Mouse (Mus musculus): ENCODE measurements at regions not wholly inside any gene's neighbourhood (a gene's known extent, or its start where the extent isn't known, plus 50 kb on each side); places are given as distances from the start of the nearest gene placed in this dataset.

DNA sequence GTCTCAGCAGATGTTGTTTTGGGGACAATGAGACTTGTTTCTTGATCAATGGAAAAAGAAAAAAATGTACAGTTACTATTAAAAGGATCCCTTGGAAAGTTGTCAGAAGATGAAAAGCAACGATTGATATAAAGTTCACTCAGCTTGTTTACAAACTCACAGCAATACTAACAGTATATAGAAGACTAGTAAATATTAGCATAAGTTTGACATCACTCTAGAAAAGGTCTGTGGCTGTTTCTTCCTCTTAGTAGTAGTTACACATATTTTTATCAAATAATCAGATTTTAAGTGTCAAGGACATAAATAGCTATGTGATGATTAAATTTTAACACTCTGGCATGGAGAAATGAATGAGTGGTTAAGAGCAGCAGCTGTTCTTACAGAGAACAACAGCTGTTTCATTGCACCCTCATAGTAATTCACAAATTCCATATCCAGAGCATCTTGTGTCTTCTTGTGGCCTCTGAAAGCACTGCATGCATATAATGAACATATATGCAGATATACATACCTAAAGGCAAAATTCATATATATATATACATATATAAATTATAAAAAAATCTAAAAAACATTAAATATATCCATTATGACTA is 179.1 kb upstream of the Pcdh10 start:
- DNase-seq: no peak

DNA sequence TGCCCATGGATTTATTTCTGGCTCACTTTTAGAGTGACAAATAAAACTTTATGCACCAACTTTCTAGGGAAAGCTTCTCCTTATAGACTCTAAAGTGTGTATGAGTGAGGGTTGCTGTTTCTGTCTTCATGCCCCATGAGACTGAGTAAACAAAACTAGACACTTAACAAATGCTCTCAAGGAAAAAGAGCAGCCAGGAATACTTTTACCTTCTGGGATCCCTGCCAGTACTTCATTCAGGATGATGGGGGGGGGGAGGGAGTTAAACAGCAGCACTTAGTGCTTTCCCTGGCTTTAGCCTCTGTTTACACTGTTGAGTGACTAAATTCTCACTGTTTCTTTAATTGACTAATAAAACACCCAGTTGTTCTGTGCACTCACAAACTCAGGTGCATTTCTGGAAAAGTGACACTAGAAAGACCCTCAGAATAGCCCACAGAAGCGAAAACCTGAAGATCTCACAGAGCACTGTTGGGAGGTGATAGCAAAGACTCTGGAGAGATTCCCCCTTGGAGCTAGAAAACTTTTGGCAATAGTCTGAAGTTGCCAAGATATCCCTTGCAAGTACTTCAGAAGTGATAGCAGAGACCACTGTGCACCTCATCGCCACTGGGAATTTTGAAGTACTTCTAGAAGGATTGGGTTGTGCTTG is 173.7 kb upstream of the Pcdh10 start:
- DNase-seq: no peak

DNA sequence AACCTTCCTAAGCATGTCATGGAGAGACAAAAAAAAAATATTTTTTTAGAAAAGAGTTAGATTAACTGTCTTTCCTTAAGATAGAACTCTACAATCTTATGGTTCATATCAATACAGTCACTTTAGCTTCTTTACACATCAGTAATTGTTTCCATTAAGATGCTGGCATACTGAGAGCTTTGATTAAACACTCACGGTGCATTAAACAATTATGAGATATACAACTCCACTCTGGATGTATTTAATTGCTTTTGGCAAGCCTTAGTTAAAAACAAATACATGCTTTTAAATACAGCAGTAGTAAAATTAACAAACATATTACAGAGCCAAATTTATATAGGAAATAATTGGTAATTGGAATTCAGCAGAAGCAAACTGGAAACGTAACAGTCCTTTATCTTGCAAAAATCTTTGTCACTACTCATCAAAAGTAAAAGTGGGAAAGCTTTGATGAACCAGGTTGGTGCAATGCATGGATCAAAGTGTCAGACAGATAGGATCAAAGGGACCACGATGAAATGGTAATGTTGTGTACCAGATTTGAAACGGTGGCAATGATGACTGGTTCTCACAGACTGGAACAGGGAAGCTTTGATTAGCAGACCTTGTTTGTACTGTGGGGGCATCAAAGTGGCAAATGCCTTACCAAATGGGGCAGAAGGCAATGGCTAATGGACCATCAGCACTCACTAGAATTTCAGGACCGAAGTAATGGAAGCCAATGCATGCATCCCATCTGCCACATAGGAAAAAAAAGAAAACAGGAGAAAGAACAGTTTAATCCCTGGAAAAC is 146.4 kb upstream of the Pcdh10 start:
- DNase-seq: no peak

DNA sequence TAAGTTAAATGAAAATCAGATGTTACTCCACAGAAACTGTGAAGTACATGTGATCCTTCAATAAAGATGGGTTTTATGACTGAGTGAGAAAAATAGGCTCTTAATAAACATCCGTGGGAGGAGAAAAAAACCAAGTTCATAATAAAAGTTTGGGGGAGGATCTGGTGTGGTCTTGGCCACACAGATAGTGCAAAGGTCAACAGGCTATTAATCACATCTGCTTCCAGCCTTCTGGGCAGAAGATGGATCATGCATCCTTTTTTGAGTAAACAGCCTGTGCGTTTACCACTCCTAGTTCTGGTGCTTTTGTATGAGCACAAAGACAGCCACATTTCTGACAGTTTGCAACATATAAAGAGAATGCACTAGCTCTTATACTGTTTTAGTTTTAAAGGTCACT is 139.7 kb upstream of the Pcdh10 start:
- no peak for DNase-seq

DNA sequence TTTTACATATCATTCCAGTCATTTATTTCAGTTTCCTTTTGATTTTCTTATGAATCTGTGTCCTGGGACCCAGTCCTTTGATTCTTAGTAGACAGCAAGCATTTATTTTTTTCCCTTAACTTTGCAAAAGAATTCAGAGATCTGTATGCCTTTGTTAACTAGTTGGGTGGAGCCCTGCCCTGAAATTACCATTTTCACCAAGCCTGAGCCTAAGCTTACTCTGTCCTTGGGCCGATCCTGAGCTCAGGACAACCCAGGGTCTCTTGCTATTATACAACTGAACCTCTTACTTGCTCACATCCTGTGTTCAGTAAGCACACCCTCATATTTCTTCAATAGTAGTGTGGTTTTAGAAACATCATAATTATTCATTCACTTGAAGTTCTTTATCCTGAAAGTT is 132.7 kb upstream of the Pcdh10 start:
- DNase-seq: no peak

DNA sequence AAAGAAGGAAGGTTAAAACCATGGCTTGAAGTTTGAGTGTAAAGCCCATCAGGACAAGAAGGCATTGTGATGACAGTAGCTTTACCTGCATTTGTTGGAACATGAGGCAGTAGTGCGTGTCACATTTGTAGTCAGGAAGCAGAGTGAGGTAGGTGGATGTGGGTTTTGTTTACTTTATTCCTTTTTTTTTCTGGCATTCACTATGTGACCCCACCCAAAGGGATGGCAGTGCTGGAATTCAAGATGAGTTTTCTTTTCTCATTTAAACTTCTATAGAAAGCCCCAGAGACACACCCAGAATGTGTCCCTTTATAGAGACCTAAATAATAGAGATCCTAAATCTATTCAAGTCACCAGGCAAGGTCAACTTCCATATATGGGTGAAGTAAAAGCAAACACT is 131.6 kb upstream of the Pcdh10 start:
- no peak for DNase-seq

DNA sequence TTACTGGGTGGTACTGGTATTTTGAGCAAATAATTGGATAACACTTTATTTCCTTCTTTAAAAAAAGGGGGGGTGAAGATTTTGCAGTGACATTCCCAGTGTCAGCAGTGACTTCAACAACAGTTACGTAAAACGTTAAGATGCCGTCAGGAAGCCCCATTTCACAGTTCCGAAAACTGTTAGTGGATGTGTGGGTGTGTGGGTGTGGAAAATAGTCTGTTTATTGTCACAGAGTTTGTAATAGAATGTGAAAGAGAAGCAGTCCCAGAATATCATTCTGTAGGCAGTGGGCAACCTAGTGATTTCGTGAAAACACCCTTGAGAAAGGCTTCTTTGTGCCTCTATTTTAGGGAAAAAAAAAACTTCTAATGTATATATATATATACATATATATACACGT is 101.4 kb upstream of the Pcdh10 start:
- DNase-seq: no peak

DNA sequence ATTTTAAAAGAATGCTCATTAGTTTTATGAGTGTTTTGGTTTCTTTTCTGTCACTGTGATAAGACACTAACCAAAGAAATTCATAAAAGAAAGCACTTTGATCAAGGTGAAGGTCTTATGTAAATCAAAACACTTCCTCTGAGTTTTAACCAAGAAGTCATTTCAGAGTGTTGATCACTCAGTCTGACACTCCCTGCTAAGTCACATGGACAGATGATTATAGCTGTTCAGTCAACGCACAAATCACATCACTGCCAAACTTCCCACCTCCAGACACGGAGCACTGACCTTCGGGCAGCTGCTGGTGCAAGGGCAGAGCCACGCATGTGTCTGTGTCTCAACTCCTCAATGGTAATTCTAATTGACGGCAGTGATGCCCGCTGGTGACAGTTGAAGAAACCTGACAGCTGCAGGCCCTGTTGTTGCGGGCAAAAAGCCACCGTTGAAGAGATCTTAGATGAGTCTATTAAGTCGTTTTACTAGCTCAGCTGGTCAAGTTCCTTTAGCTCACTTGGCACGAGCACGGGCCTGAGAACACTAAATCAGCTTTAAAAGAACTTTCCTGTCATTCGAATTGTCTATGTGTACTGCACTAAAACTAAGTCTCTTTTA is 80.8 kb upstream of the Pcdh10 start:
- peak; percentile 10 for DNase-seq

DNA sequence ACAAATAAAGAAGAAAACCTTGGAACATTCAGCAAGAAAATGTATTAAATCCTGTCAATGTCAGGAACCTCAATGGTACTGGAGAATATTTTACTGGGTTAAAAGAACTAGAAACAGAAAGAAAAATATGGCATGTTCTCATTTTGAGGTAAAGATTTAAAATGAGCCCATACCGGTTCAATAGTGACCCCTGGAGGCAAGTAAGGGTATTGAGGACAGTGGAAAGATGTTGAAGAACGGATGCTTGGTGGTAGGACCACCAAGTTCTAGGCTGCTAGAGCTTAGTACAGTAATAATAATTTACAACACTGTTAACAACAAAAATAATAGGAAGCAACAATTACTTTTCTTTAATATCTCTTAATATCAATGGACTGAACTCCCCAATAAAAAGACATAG is 58.9 kb upstream of the Pcdh10 start:
- no peak for DNase-seq
